Mouse (Mus musculus): ENCODE data around the gene Csrnp3. TPM values are rescaled to one million over a fixed set of nuclear protein-coding genes. Genes with fewer than 3 reads are reported as not detected.

Gene Csrnp3
- total and polyA plus RNA-seq, 2 experiments from 2014 or later, result 46.2 to 98.2 TPM

DNA sequence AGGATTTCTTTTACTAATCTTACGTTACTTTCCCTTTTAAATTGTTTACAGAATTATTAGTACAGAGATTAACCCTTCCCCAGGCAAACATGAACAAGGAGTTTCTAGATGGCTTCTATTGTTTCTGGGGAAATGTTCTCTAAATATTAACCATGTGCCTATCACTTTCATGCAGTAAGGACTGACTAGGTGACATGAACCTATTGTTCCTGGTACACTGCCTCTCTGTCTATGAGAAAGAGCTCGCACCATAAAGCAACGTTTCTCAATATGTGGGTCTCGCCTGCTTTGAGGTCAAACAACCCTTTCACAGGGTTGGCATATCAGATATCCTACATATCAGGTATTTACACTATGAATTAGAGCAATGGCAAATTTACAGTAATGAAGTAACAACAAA lies 96.8 kb downstream of the Csrnp3 start:
- Histone ChIP-seq H3K9ac (no peak overlapping the region), H3K27ac (ENCODE audit: low read depth, low read length) (no peak overlapping the region), H3K36me3 (ENCODE audit: insufficient read depth) (no peaks in the 10 kb centered on the region), H3K27me3 (ENCODE audit: insufficient read depth, low read length) (no peaks in the 10 kb centered on the region), H3K4me3 (ENCODE audit: low read depth, low read length) (no peak overlapping the region), H3K9me3 (ENCODE audit: low read length) (no peaks in the 10 kb centered on the region), H3K4me1 (ENCODE audit: insufficient read depth) (peaks cover 11% of the 10 kb centered on the region; the same call in 1 of the 2 replicates), H3K4me2 (ENCODE audit: low read depth) (no peak overlapping the region)
- DNase-seq, result no peak
- no peak for TF ChIP-seq CTCF (IDR thresholded peaks at IDR 0.05; ENCODE audit: low read depth)
- no peak for ATAC-seq
- WGBS, result 83% methylated on average over 4 of the region's 4 CpGs

DNA sequence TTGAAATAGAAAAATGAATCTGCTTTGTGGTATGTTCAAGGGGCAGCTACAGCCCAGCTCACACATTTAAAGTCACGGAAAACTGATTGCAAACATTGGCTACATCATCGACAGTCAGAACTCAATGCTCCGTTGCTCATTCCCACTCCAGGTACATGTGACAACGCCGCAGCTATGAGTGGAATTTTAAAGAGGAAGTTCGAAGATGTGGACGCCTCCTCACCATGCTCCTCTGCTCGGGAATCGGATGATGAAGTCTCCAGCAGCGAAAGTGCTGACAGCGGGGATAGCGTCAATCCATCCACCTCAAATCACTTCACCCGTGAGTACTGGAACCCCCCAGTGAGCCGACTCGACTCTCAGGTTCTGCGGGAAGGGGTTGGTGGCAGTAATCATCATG lies 103.2 kb downstream of the Csrnp3 start:
- no peak overlapping the region for H3K4me2 ChIP-seq (ENCODE audit: low read depth)
- DNase-seq (no peak), ATAC-seq (no peak)
- H3K4me3 ChIP-seq (ENCODE audit: low read depth, low read length), result no peak overlapping the region
- 0 out of 2 replicates have a peak, but pooled peaks cover 5% of the 10 kb centered on the region for H3K4me1 ChIP-seq (ENCODE audit: insufficient read depth)
- H3K27ac ChIP-seq (ENCODE audit: low read depth, low read length), result no peak overlapping the region; the same call in 1 of the 2 replicates
- no peak overlapping the region for H3K9ac ChIP-seq
- 92% methylated on average over 16 of the region's 16 CpGs for WGBS
- H3K36me3 ChIP-seq (ENCODE audit: insufficient read depth), result peaks cover 9% of the 10 kb centered on the region; the same call in 1 of the 2 replicates
- no peak for TF ChIP-seq CTCF (IDR thresholded peaks at IDR 0.05; ENCODE audit: low read depth)
- H3K27me3 ChIP-seq (ENCODE audit: insufficient read depth, low read length), result no peaks in the 10 kb centered on the region
- H3K9me3 ChIP-seq (ENCODE audit: low read length), result no peaks in the 10 kb centered on the region

DNA sequence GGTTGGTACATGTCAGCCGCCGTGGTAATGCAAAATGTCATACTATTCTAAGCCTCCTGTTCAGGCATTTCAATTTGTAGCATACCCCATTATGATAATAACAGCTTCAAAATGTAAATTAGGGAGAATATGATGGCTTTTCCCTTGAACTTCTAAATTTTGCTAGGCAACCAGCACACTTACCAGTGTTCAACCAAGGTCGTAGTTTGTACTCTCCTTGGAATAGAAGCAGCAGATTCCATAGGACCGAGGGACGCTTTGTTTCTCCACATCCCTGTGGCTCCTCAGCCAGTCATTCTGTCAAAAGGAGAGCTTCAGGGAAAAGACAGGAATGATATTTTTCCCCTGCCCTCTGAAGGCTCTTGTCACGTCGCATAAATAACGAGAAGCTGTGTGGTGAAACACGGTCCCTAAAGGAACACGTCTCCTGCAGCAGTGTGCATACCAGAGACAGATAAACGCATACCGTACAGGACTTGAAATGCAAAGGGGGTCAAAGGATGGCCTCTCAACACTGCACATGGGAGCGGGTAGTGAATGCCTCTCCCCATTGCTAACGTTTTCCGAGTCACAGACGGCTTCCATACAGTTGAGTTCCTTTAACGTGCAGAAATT lies 108.3 kb downstream of the Csrnp3 start:
- Histone ChIP-seq H3K4me1 (ENCODE audit: insufficient read depth) (peaks cover 10% of the 10 kb centered on the region; the same call in 1 of the 2 replicates), H3K9ac (0 out of 2 replicates have a peak overlapping the region, but pooled peaks have one; percentile 29), H3K27me3 (ENCODE audit: insufficient read depth, low read length) (no peaks in the 10 kb centered on the region), H3K27ac (ENCODE audit: low read depth, low read length) (peak overlapping the region; percentile 78), H3K9me3 (ENCODE audit: low read length) (no peaks in the 10 kb centered on the region), H3K4me2 (ENCODE audit: low read depth) (peak overlapping the region; percentile 13; the same call in 1 of the 2 replicates), H3K4me3 (ENCODE audit: low read depth, low read length) (no peak overlapping the region), H3K36me3 (ENCODE audit: insufficient read depth) (peaks cover 9% of the 10 kb centered on the region; the same call in 1 of the 2 replicates)
- DNase-seq (no peak), ATAC-seq (peak; percentile 82)
- WGBS, result 57% methylated on average over 17 of the region's 17 CpGs
- TF ChIP-seq CTCF (IDR thresholded peaks at IDR 0.05; ENCODE audit: low read depth), result no peak

DNA sequence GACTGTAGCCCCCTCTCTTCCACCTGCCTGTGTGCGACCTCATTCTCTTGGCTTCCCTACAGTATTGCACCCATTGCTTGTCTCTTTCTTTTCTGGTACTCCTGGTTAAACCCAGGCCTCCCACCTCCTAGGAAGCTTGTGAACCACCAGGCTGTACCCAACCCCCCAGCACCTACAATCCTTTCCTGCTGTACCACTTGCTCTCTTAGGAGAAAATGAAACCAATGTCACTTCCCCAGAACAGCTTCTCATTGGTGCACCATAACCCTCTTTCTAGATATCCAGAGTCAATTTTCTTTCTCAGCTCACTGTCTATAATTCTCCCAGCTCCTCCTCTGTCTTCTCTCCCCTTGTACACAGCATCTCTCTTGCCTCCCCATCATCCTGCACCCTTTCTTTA lies 110.2 kb downstream of the Csrnp3 start:
- ATAC-seq (no peak), DNase-seq (no peak)
- no peaks in the 10 kb centered on the region for H3K27me3 ChIP-seq (ENCODE audit: insufficient read depth, low read length)
- no peak overlapping the region for H3K27ac ChIP-seq (ENCODE audit: low read depth, low read length)
- TF ChIP-seq CTCF (IDR thresholded peaks at IDR 0.05; ENCODE audit: low read depth), result no peak
- no peaks in the 10 kb centered on the region for H3K9me3 ChIP-seq (ENCODE audit: low read length)
- no peak overlapping the region for H3K4me2 ChIP-seq (ENCODE audit: low read depth)
- peaks cover 10% of the 10 kb centered on the region; the same call in 1 of the 2 replicates for H3K4me1 ChIP-seq (ENCODE audit: insufficient read depth)
- 100% methylated on average over 1 of the region's 1 CpGs for WGBS
- H3K9ac ChIP-seq, result no peak overlapping the region
- H3K36me3 ChIP-seq (ENCODE audit: insufficient read depth), result no peaks in the 10 kb centered on the region
- no peak overlapping the region for H3K4me3 ChIP-seq (ENCODE audit: low read depth, low read length)

DNA sequence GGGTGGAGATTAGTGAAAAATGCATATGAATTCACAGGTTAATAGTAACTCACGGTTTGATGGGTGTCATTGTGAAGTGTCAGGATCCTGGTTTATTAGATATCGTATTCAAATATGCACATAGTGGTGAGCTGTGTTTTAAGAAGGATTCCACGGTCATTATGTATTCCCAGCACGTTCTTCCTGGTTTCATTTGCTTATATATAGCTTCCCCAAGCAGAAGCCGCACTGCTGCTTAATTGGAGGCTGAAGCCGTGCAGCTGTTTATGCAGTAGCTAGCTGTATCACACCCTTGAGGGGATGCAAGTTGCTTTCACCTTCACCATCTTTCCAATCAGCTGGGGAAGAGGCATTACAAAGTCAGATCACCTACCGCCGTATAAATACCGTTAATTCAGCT lies 111.2 kb downstream of the Csrnp3 start:
- ATAC-seq (peak; percentile 55), DNase-seq (peak; percentile 58)
- 59% methylated on average over 9 of the region's 9 CpGs for WGBS
- TF ChIP-seq CTCF (IDR thresholded peaks at IDR 0.05; ENCODE audit: low read depth), result no peak
- Histone ChIP-seq H3K27ac (ENCODE audit: low read depth, low read length) (no peak overlapping the region), H3K4me1 (ENCODE audit: insufficient read depth) (peaks cover 10% of the 10 kb centered on the region; the same call in 1 of the 2 replicates), H3K9me3 (ENCODE audit: low read length) (no peaks in the 10 kb centered on the region), H3K4me3 (ENCODE audit: low read depth, low read length) (no peak overlapping the region), H3K4me2 (ENCODE audit: low read depth) (no peak overlapping the region), H3K27me3 (ENCODE audit: insufficient read depth, low read length) (no peaks in the 10 kb centered on the region), H3K36me3 (ENCODE audit: insufficient read depth) (no peaks in the 10 kb centered on the region), H3K9ac (no peak overlapping the region)

DNA sequence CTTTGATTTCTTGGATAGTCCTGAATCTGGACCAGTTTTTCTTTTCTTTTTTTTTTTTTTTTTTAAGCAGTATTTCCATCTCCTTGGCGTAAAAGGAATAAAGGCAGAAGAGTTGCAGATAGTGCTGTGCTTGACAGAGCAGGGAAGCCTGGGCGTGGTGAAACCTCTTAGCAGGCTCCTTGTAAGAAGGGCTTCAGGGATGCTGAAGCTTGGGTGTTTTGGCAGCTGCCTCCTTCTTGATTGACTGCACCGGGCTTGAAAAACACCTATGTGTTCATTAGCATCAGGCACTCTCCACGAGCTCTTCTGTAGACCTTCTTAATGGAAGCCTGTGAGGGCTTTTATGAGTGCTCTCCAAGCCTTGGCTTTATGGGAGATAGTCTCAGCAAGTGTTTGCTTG lies 117.9 kb downstream of the Csrnp3 start:
- Histone ChIP-seq H3K4me3 (ENCODE audit: low read depth, low read length) (no peak overlapping the region), H3K4me1 (ENCODE audit: insufficient read depth) (no peaks in the 10 kb centered on the region), H3K27ac (ENCODE audit: low read depth, low read length) (no peak overlapping the region), H3K9me3 (ENCODE audit: low read length) (no peaks in the 10 kb centered on the region), H3K27me3 (ENCODE audit: insufficient read depth, low read length) (no peaks in the 10 kb centered on the region), H3K4me2 (ENCODE audit: low read depth) (no peak overlapping the region), H3K36me3 (ENCODE audit: insufficient read depth) (no peaks in the 10 kb centered on the region), H3K9ac (no peak overlapping the region)
- TF ChIP-seq CTCF (IDR thresholded peaks at IDR 0.05; ENCODE audit: low read depth), result no peak
- DNase-seq (no peak), ATAC-seq (peak; percentile 47; the same call in 1 of the 2 replicates)
- WGBS, result 58% methylated on average over 4 of the region's 4 CpGs

DNA sequence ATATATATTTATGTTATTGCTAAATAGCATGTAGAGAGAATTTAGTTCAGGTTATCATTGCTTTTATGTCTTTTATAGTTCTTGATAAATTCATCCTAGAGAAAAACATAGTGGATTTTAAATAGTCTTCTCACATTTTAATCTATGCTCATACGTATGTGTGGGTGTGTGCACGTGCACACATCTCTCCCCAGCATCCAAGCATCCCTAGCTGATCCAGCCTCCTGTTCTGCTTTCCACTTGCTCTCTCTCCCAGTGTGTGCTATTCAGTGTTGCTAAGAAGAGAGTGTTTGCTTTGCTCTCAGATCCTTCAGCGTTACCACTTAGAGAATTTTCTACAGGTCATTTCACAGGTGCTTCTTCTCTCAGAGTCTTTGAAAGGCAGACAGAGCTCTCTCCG lies 123.2 kb downstream of the Csrnp3 start:
- no peaks in the 10 kb centered on the region for H3K27me3 ChIP-seq (ENCODE audit: insufficient read depth, low read length)
- no peaks in the 10 kb centered on the region for H3K4me1 ChIP-seq (ENCODE audit: insufficient read depth)
- ATAC-seq, result peak; percentile 73
- no peak overlapping the region for H3K4me2 ChIP-seq (ENCODE audit: low read depth)
- no peak for TF ChIP-seq CTCF (IDR thresholded peaks at IDR 0.05; ENCODE audit: low read depth)
- 0 out of 2 replicates have a peak overlapping the region, but pooled peaks have one; percentile 16 for H3K27ac ChIP-seq (ENCODE audit: low read depth, low read length)
- no peak overlapping the region for H3K9ac ChIP-seq
- no peaks in the 10 kb centered on the region for H3K9me3 ChIP-seq (ENCODE audit: low read length)
- WGBS, result 41% methylated on average over 4 of the region's 4 CpGs
- no peak for DNase-seq
- no peak overlapping the region for H3K4me3 ChIP-seq (ENCODE audit: low read depth, low read length)
- H3K36me3 ChIP-seq (ENCODE audit: insufficient read depth), result peaks cover 8% of the 10 kb centered on the region; the same call in 1 of the 2 replicates

Data from forebrain, postnatal 0 days (tissue).